Mouse (Mus musculus) embryonic facial prominence, embryonic 11.5 days (tissue): ENCODE data around the gene Tspyl3. TPM values are rescaled to one million over a fixed set of nuclear protein-coding genes. Genes with fewer than 3 reads are reported as not detected.

ENCODE experiments used
- ATAC-seq: fragments of 200-750 bp; cut with Nextera tagmentation; replicated peaks from 2 replicates; pipeline ENCODE4 v1.8.0; 2017; ENCODE audit warnings: low read depth; ENCODE audit not compliant: insufficient number of reproducible peaks, low FRiP score, low TSS enrichment
- DNase-seq: peaks from one replicate; pipeline ENCODE4 v3.0.0-alpha.2; 2015; ENCODE audit warnings: low spot score
- H3K27ac ChIP-seq: fragments of 300-500 bp; sonication (generic); replicated peaks from 2 replicates; pipeline ENCODE4 v1.5.1; 2014; ENCODE audit warnings: mild to moderate bottlenecking, low read depth, low read length, control low read depth
- H3K27me3 ChIP-seq: fragments of 300-500 bp; sonication (generic); 2 replicates; pipeline ENCODE4 v1.6.1; 2014; ENCODE audit warnings: mild to moderate bottlenecking, low read length, moderate library complexity, mixed read lengths; ENCODE audit not compliant: control insufficient read depth, insufficient read depth
- H3K36me3 ChIP-seq: fragments of 300-500 bp; sonication (generic); replicated peaks from 2 replicates; pipeline ENCODE4 v1.6.1; 2014; ENCODE audit warnings: low read depth, mild to moderate bottlenecking, low read length, moderate library complexity, mixed read lengths; ENCODE audit not compliant: control insufficient read depth, insufficient read depth
- H3K4me1 ChIP-seq: fragments of 300-500 bp; sonication (generic); 2 replicates; pipeline ENCODE4 v1.6.1; 2014; ENCODE audit warnings: low read length, mixed read lengths; ENCODE audit not compliant: control insufficient read depth, insufficient read depth
- H3K4me2 ChIP-seq: fragments of 300-500 bp; sonication (generic); 2 replicates; pipeline ENCODE4 v1.6.1; 2014; ENCODE audit warnings: low read depth, mild to moderate bottlenecking, control low read depth, low read length, moderate library complexity
- H3K4me3 ChIP-seq: fragments of 300-500 bp; sonication (generic); 2 replicates; pipeline ENCODE4 v1.5.1; 2014; ENCODE audit warnings: low read depth, low read length, control low read depth
- H3K9ac ChIP-seq: fragments of 300-500 bp; sonication (generic); replicated peaks from 2 replicates; pipeline ENCODE4 v1.6.1; 2014; ENCODE audit warnings: mild to moderate bottlenecking, control low read depth, low read length
- H3K9me3 ChIP-seq: fragments of 300-500 bp; sonication (generic); replicated peaks from 2 replicates; pipeline ENCODE4 v1.6.1; 2016; ENCODE audit warnings: mild to moderate bottlenecking, low read length, inconsistent platforms, mixed read lengths; ENCODE audit not compliant: control insufficient read depth
- WGBS: fragments of 180-500 bp; shearing (Covaris S2); extraction: QIAGEN DNeasy Blood & Tissue Kit; methylation state at CpG from one replicate; pipeline ENCODE4 v1.1.7; 2014; 5-methylcytosine and 5-hydroxymethylcytosine counted together
- polyA plus RNA-seq: library from polyadenylated mRNA; unstranded; fragments of >200 nt; fragmentation: Nextera tagmentation; extraction: Ambion mirVana; gene quantifications from 2 replicates; pipeline ENCODE4 v1.2.1, GENCODE M21; 2014

The Tspyl3 gene
- polyA plus RNA-seq, 1 experiment from 2014 or later: 8.5 TPM

DNA sequence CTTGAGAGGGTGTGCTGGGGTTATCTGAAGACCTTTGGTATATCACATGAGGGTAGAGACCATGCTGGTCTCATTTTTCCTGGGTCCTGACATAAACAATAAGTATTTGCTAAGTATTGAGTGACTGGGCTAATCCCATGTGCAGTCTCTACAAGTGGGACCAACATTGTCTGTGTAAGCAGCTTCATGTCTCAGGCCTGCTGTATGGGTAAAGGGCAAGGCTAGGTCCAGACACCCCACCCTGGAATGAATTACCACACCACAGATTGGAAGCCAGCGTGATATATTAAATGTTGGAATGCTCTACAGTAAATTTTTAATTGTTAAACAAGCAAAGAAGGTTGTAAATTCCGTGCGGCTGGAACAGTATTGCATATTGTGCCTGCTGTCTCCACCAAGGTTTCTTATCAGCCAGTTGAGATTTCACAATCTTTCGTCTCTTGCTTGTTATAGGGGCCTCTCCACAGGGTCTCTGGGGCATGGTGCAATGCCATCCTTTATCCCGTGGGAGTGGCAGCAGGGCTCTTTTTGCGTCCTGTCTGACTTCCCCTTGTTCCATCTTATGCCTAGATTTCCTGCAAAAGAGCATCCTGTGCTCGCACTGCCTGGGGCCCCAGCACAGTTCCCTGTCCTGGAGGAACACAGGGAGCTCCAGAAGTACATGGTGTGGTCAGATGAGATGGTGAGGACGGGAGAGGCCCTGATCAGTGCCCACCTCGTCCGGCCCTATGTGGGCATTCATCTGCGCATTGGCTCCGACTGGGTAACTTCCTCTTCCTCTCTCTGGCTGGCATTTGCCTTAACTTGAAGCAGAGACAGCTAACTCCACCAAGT, 34.0 kb upstream of the Tspyl3 start:
- 85% methylated on average over 12 of the region's 12 CpGs for WGBS
- Histone ChIP-seq H3K4me3 (no peak overlapping the region), H3K9ac (no peak overlapping the region), H3K27me3 (no peaks in the 10 kb centered on the region), H3K4me2 (no peak overlapping the region), H3K36me3 (peaks cover 6% of the 10 kb centered on the region), H3K27ac (no peak overlapping the region), H3K9me3 (no peaks in the 10 kb centered on the region), H3K4me1 (no peaks in the 10 kb centered on the region)
- DNase-seq (no peak), ATAC-seq (no peak)

DNA sequence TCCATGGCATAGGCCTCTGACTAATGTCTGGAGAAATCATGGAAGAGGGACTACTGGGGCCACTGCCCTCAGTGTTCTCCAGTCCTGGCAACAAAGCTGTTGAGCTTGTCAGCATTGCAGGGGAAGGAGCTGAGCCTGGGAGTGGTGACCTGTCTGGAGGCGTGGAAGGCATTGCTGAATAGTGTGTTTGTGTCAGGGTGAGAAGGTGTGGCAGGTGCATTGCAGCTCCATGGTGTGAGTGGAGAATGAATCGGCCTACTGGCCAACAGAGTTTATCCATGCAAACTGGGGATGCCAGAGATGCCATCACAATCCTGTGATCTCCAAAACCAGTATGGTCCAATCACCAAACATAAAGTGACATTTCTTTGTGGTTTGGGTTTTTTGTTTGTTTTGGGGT, 31.4 kb upstream of the Tspyl3 start:
- Histone ChIP-seq H3K36me3 (peaks cover 6% of the 10 kb centered on the region), H3K9me3 (no peaks in the 10 kb centered on the region)

DNA sequence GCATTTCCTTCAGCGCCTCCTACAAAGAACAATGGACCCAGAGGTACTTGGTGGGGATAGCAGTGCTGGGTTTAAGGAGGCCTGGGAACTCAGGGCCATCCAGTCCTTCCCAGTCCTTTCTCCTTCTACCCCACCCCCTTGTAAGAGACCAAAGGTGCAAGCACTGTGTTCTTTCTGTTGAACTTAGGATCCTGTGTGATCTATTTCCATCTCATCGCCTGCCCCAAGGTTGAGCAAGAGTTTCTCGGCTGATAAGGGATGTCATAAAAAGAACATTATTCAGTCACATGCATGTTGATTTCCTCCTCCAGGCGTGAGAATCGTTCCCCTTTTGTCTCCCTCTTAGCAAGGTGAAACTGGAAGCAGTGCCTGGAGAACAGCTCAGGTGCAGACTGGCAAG, 24.5 kb upstream of the Tspyl3 start:
- no peaks in the 10 kb centered on the region for H3K27me3 ChIP-seq
- ATAC-seq: no peak
- H3K27ac ChIP-seq: no peak overlapping the region
- H3K9me3 ChIP-seq: no peaks in the 10 kb centered on the region
- no peak overlapping the region for H3K4me2 ChIP-seq
- no peak overlapping the region for H3K9ac ChIP-seq
- H3K4me1 ChIP-seq: no peaks in the 10 kb centered on the region
- no peaks in the 10 kb centered on the region; the same call in 1 of the 2 replicates for H3K36me3 ChIP-seq
- DNase-seq: no peak
- no peak overlapping the region for H3K4me3 ChIP-seq
- 93% methylated on average over 5 of the region's 5 CpGs for WGBS

More for the DNA sequence above, 31.4 kb upstream of the Tspyl3 start:
- no peaks in the 10 kb centered on the region for H3K27me3 ChIP-seq
- DNase-seq (no peak), ATAC-seq (no peak)
- WGBS: 89% methylated on average over 2 of the region's 2 CpGs
- no peak overlapping the region for H3K27ac ChIP-seq
- H3K9ac ChIP-seq: no peak overlapping the region
- no peak overlapping the region for H3K4me2 ChIP-seq
- H3K4me1 ChIP-seq: no peaks in the 10 kb centered on the region
- H3K4me3 ChIP-seq: no peak overlapping the region

DNA sequence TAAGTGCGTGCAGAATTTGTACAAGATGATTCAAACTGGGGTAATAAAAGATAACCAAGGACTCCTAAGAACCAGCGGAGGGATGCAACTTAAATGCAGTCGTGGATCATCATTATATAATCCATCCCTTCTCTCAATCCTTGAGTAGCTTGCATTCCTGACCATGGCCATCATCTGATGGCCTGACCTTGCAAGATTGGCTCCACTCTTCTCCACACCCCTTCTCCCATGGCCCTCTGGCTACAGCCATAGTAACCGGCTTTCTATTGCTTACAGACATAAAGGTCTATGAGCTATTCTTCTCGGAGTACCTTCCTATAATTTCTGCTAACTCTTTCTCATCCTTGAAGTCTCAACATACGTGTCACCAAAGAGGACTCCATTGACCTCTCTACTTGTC, 16.9 kb upstream of the Tspyl3 start:
- no peaks in the 10 kb centered on the region for H3K9me3 ChIP-seq
- WGBS: 71% methylated on average over 6 of the region's 6 CpGs
- H3K4me3 ChIP-seq: peak overlapping the region; percentile 97
- DNase-seq: peak; percentile 3
- peak overlapping the region; percentile 87 for H3K4me2 ChIP-seq
- H3K9ac ChIP-seq: peak overlapping the region; percentile 97; the same call in 1 of the 2 replicates
- H3K4me1 ChIP-seq: peaks cover 4% of the 10 kb centered on the region; the same call in 1 of the 2 replicates
- no peak for ATAC-seq
- H3K27ac ChIP-seq: no peak overlapping the region
- H3K36me3 ChIP-seq: no peaks in the 10 kb centered on the region
- H3K27me3 ChIP-seq: no peaks in the 10 kb centered on the region

DNA sequence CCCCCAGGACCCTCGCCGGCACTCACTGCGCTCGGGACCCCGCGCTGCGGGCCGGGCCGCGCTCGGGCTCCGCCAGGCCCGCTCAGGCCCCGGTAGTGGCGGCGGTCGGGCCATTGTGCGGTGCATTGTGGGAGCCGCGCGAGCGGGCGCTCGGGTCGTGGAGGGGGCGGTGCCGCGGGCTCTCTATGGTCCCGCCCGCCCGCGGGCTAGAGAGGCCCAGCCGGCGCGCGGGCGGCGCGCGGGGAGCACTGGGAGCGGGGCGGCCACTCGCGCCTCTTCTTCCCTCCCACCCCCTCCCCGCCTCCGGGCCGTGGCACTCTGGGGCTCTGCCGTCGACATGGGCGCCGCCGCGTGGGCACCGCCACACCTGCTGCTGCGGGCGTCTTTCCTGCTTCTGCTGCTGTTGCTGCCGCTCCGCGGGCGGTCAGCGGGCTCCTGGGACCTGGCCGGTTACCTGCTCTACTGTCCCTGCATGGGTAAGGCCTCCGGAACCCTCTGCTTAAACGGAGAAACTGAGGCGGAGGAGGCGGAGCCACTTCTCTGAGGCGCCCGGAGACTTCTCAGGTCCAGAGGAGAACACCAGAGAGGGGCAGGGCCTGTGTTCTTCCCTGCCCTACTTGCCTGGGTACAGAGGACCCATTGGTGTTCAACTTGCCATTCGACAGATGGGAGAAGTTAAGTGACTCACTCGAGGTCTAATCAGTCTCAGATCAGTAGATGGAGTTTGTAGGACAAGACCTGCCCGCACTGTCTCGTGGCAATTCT, 16.2 kb upstream of the Tspyl3 start, which contains the start of the genes Plagl2 and Pofut1:
TSS of gene Plagl2 (minus strand) at position 177 of the 765 bp plus-strand sequence.
TSS of gene Pofut1 (plus strand) at position 284 of the 765 bp plus-strand sequence.
- H3K27ac ChIP-seq: peak within 1 kb of the TSS; percentile 86
- H3K4me1 ChIP-seq: peaks cover 4% of the 10 kb centered on the region; the same call in 1 of the 2 replicates
- H3K27me3 ChIP-seq: no peaks in the 10 kb centered on the region
- H3K4me2 ChIP-seq: peak within 1 kb of the TSS; percentile 87
- no peaks in the 10 kb centered on the region for H3K9me3 ChIP-seq
- no peaks in the 10 kb centered on the region for H3K36me3 ChIP-seq
- H3K4me3 ChIP-seq: peak within 1 kb of the TSS; percentile 97
- ATAC-seq (peak; percentile 95), DNase-seq (peak; percentile 94)
- H3K9ac ChIP-seq: peak within 1 kb of the TSS; percentile 97
- WGBS: under 1% methylated on average over 60 of the region's 72 CpGs

DNA sequence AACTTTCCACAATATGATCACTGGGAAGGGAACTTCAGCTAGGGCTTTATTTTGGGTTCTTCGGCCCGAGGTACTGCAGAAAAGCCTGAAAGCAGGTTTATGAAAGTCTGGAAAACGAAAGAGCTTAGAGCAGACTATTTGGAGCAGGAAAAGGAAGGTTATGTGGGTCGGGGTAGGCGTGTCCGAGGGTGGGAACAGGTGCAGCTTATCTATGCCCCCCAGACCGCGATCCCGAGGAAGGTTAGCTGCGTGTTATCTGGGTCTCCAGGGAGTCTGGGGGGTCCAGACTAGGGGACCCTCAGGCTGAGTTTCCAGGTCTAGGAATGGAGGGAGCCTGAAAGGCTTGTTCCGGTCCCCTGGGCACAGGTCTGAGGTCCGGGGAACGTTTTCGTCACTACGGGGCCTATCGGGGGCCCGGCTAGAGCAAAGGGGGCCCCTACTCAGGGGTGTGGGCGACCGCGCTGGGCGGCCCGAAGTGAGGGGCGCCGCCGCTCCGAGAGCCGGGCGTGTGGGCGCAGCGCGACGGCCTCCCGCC, 15.5 kb upstream of the Tspyl3 start:
- peak overlapping the region; percentile 97 for H3K9ac ChIP-seq
- peak overlapping the region; percentile 86 for H3K27ac ChIP-seq
- peaks cover 4% of the 10 kb centered on the region; the same call in 1 of the 2 replicates for H3K4me1 ChIP-seq
- 0% methylated on average over 33 of the region's 33 CpGs for WGBS
- H3K4me2 ChIP-seq: peak overlapping the region; percentile 87
- DNase-seq (peak; percentile 26), ATAC-seq (peak; percentile 61)
- no peaks in the 10 kb centered on the region for H3K36me3 ChIP-seq
- peak overlapping the region; percentile 97 for H3K4me3 ChIP-seq
- H3K9me3 ChIP-seq: no peaks in the 10 kb centered on the region
- no peaks in the 10 kb centered on the region for H3K27me3 ChIP-seq

DNA sequence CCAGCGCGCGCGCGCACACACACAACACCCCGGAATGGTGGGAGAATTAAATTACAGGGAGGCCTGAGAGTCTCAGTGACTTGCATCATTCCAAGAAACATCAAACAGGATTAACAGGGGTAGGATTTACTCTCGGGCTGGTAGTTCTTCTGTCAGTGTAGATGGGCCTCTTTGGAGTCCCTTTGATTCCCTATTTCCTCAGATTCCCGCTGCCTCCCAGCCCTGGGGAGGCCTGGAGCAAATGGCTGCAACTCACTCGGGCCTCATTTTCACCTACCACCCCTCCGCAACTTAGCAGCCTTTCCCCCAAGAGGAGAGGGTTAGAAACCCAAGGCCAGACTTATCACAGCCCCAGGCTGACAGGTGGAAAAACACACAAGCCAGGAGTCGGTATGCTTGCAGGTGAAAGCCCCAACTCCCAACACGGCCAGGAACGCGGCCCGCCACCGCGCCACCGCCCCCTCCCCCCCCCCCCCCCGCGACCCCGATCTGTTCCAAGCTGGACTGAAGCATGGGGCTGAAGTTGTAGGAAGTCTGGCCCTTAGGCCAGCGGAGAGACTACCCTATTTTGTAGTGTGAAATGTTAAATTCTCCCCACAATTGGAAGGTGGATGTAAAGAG, 14.7 kb upstream of the Tspyl3 start:
- Histone ChIP-seq H3K27ac (peak overlapping the region; percentile 86; the same call in 1 of the 2 replicates), H3K27me3 (no peaks in the 10 kb centered on the region), H3K36me3 (no peaks in the 10 kb centered on the region), H3K4me2 (peak overlapping the region; percentile 87), H3K9me3 (no peaks in the 10 kb centered on the region), H3K4me3 (peak overlapping the region; percentile 97), H3K4me1 (peaks cover 4% of the 10 kb centered on the region; the same call in 1 of the 2 replicates), H3K9ac (peak overlapping the region; percentile 97)
- peak; percentile 49 for DNase-seq
- no peak for ATAC-seq
- 7% methylated on average over 22 of the region's 22 CpGs for WGBS
